Mouse (Mus musculus): Measurements from ENCODE around the gene Hecw1. TPM values are rescaled to one million over a fixed set of nuclear protein-coding genes. Genes with fewer than 3 reads are reported as not detected.
"Not testable (repeated sequence)": the region's sequence is repeated elsewhere in the genome, so short reads cannot be mapped to it uniquely, and the experiment has no call there.

Gene Hecw1
- total RNA-seq, 2 experiments from 2014 or later: 83.0 to 97.8 TPM

- no peak for DNase-seq (ENCODE audit: low spot score in 2 of 2)
Measured at GRCm38 (mm10) chr13:14413405-14413804, 109.6 kb downstream of the Hecw1 start.

GRCm38 (mm10) chr13:14374470-14374869 lies 148.6 kb downstream of the Hecw1 start:
- no peak for DNase-seq (ENCODE audit: low spot score in 2 of 2)

GRCm38 (mm10) chr13:14365546-14365945 lies 157.5 kb downstream of the Hecw1 start:
- DNase-seq (ENCODE audit: low spot score in 2 of 2): peak; percentile 42 to 46

GRCm38 (mm10) chr13:14327252-14327651 lies 195.8 kb downstream of the Hecw1 start:
- DNase-seq (ENCODE audit: low spot score in 2 of 2): no peak

GRCm38 (mm10) chr13:14306617-14307016 lies 216.4 kb downstream of the Hecw1 start:
- DNase-seq (ENCODE audit: low spot score in 2 of 2): no peak

- DNase-seq (ENCODE audit: low spot score in 2 of 2): no peak
Measured at GRCm38 (mm10) chr13:14304103-14304502, 218.9 kb downstream of the Hecw1 start.

- DNase-seq (ENCODE audit: low spot score in 2 of 2): no peak
Measured at GRCm38 (mm10) chr13:14302921-14303320, 220.1 kb downstream of the Hecw1 start.

- DNase-seq (ENCODE audit: low spot score in 2 of 2): no peak
Measured at GRCm38 (mm10) chr13:14290016-14290415, 233.0 kb downstream of the Hecw1 start.

GRCm38 (mm10) chr13:14271476-14271875 lies 251.6 kb downstream of the Hecw1 start:
- no peak for DNase-seq (ENCODE audit: low spot score in 2 of 2)

GRCm38 (mm10) chr13:14260939-14261338 lies 262.1 kb downstream of the Hecw1 start:
- not testable (repeated sequence) for DNase-seq (ENCODE audit: low spot score in 2 of 2)

- no peak for DNase-seq (ENCODE audit: low spot score in 2 of 2)
Measured at GRCm38 (mm10) chr13:14245946-14246345, 277.1 kb downstream of the Hecw1 start.

GRCm38 (mm10) chr13:14179669-14180068 lies 343.4 kb downstream of the Hecw1 start:
- DNase-seq (ENCODE audit: low spot score in 2 of 2): no peak

- DNase-seq (ENCODE audit: low spot score in 2 of 2): peak in 1 of 2 experiments; percentile 9
Measured at GRCm38 (mm10) chr13:14177989-14178388, 345.0 kb downstream of the Hecw1 start.

Other genes starting within 250 kb of the Hecw1 start
- gene Mrpl32, start 89.9 kb upstream of the Hecw1 start, total RNA-seq (2021): 10 to 100 TPM; 29.9 to 41.8 TPM
- gene Psma2, start 90.0 kb upstream of the Hecw1 start, total RNA-seq (2021): 10 to 100 TPM; 61.1 to 67.7 TPM
- 10 to 100 TPM; 18.9 to 22.4 TPM for gene AW209491, start 106.9 kb upstream of the Hecw1 start, total RNA-seq (2021)